Mouse (Mus musculus) limb, embryonic 12.5 days (tissue): ENCODE data around the gene Ncf2. TPM values are rescaled to one million over a fixed set of nuclear protein-coding genes. Genes with fewer than 3 reads are reported as not detected.

ENCODE experiments used
- ATAC-seq: fragments of 200-750 bp; cut with Nextera tagmentation; 2 replicates; pipeline ENCODE4 v1.8.0; 2017; ENCODE audit warnings: low read depth, moderate TSS enrichment; ENCODE audit not compliant: insufficient number of reproducible peaks, insufficient read depth, low FRiP score, low TSS enrichment
- H3K27ac ChIP-seq: fragments of 300-500 bp; sonication (generic); 2 replicates; pipeline ENCODE4 v1.5.1; 2016; ENCODE audit warnings: mild to moderate bottlenecking, moderate library complexity
- H3K27me3 ChIP-seq: fragments of 300-500 bp; sonication (generic); 2 replicates; pipeline ENCODE4 v1.6.1; 2016; ENCODE audit warnings: mild to moderate bottlenecking, moderate library complexity
- H3K36me3 ChIP-seq: fragments of 300-500 bp; sonication (generic); 2 replicates; pipeline ENCODE4 v1.6.1; 2016; ENCODE audit warnings: mild to moderate bottlenecking, moderate library complexity
- H3K4me1 ChIP-seq: fragments of 300-500 bp; sonication (generic); replicated peaks from 2 replicates; pipeline ENCODE4 v1.6.1; 2016
- H3K4me2 ChIP-seq: fragments of 300-500 bp; sonication (generic); 2 replicates; pipeline ENCODE4 v1.6.1; 2016; ENCODE audit warnings: mild to moderate bottlenecking, moderate library complexity
- H3K4me3 ChIP-seq: fragments of 300-500 bp; sonication (generic); replicated peaks from 2 replicates; pipeline ENCODE4 v1.5.1; 2016; ENCODE audit warnings: mild to moderate bottlenecking
- H3K9ac ChIP-seq: fragments of 300-500 bp; sonication (generic); replicated peaks from 2 replicates; pipeline ENCODE4 v1.6.1; 2016; ENCODE audit warnings: mild to moderate bottlenecking, moderate library complexity
- H3K9me3 ChIP-seq: fragments of 300-500 bp; sonication (generic); 2 replicates; pipeline ENCODE4 v1.6.1; 2016; ENCODE audit warnings: mild to moderate bottlenecking, moderate library complexity
- WGBS: fragments of 180-500 bp; shearing (Covaris S2); methylation state at CpG from one replicate; pipeline ENCODE4 v1.1.7; 2016; 5-methylcytosine and 5-hydroxymethylcytosine counted together
- polyA plus RNA-seq: library from polyadenylated mRNA; unstranded; fragments of >200 nt; fragmentation: Nextera tagmentation; extraction: Ambion mirVana; gene quantifications from 2 replicates; pipeline ENCODE4 v1.2.1, GENCODE M21; 2016

Ncf2 gene
- polyA plus RNA-seq, 1 experiment from 2014 or later, result 1.9 TPM

- H3K27ac ChIP-seq, result no peak overlapping the region
- no peak overlapping the region for H3K4me2 ChIP-seq
- no peak overlapping the region for H3K9ac ChIP-seq
- WGBS, result 81% methylated on average over 7 of the region's 7 CpGs
- H3K27me3 ChIP-seq, result no peaks in the 10 kb centered on the region
- H3K9me3 ChIP-seq, result 0 out of 2 replicates have a peak, but pooled peaks cover 3% of the 10 kb centered on the region
- no peak overlapping the region for H3K4me3 ChIP-seq
- no peaks in the 10 kb centered on the region for H3K36me3 ChIP-seq
- no peak for ATAC-seq
- 0 out of 2 replicates have a peak, but pooled peaks cover 3% of the 10 kb centered on the region for H3K4me1 ChIP-seq
Measured at GRCm38 (mm10) chr1:152820911-152821695, 21.1 kb downstream of the Ncf2 start.

DNA sequence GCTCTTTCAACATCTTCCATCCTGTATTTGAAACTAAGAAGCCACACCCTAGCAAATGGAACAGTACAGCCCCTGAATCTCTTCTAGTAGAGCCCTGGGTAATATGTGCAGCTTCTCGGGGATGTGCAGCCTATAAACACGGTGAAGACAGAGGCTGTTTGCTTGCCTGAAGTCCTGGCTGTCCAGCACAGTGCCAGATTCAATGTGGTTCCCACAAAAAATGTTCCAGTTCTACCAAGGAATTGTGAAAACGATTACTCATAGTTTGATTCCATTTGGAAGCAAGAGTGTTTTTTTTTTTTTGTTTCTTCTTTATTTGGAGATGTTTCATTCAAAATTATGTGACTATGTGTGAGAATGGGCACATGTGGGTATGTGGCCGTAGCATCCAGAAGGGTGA lies 21.8 kb downstream of the Ncf2 start:
- no peaks in the 10 kb centered on the region for H3K36me3 ChIP-seq
- 0 out of 2 replicates have a peak, but pooled peaks cover 3% of the 10 kb centered on the region for H3K4me1 ChIP-seq
- no peak overlapping the region for H3K4me3 ChIP-seq
- no peaks in the 10 kb centered on the region for H3K27me3 ChIP-seq
- no peak overlapping the region for H3K9ac ChIP-seq
- ATAC-seq, result no peak
- H3K9me3 ChIP-seq, result 0 out of 2 replicates have a peak, but pooled peaks cover 3% of the 10 kb centered on the region
- WGBS, result 84% methylated on average over 4 of the region's 4 CpGs
- no peak overlapping the region for H3K27ac ChIP-seq
- H3K4me2 ChIP-seq, result no peak overlapping the region

GRCm38 (mm10) chr1:152824206-152824605 lies 24.2 kb downstream of the Ncf2 start:
- H3K4me3 ChIP-seq, result no peak overlapping the region
- no peak; the same call in 1 of the 2 replicates for ATAC-seq
- 0 out of 2 replicates have a peak, but pooled peaks cover 3% of the 10 kb centered on the region for H3K9me3 ChIP-seq
- no peak overlapping the region for H3K27ac ChIP-seq
- H3K4me2 ChIP-seq, result no peak overlapping the region
- H3K9ac ChIP-seq, result no peak overlapping the region
- no peaks in the 10 kb centered on the region for H3K27me3 ChIP-seq
- no peaks in the 10 kb centered on the region for H3K4me1 ChIP-seq
- H3K36me3 ChIP-seq, result no peaks in the 10 kb centered on the region
- WGBS, result 65% methylated on average over 9 of the region's 9 CpGs

- Histone ChIP-seq H3K36me3 (no peaks in the 10 kb centered on the region), H3K4me1 (no peaks in the 10 kb centered on the region), H3K27ac (no peak overlapping the region), H3K4me3 (no peak overlapping the region), H3K9ac (no peak overlapping the region), H3K9me3 (0 out of 2 replicates have a peak, but pooled peaks cover 3% of the 10 kb centered on the region), H3K27me3 (no peaks in the 10 kb centered on the region), H3K4me2 (no peak overlapping the region)
- ATAC-seq, result no peak
- WGBS, result 84% methylated on average over 5 of the region's 5 CpGs
Measured at GRCm38 (mm10) chr1:152826446-152826845, 26.5 kb downstream of the Ncf2 start.

GRCm38 (mm10) chr1:152828168-152828567 lies 28.2 kb downstream of the Ncf2 start:
- Histone ChIP-seq H3K9me3 (no peaks in the 10 kb centered on the region), H3K36me3 (no peaks in the 10 kb centered on the region), H3K9ac (no peak overlapping the region), H3K4me2 (no peak overlapping the region), H3K4me1 (no peaks in the 10 kb centered on the region), H3K4me3 (no peak overlapping the region), H3K27me3 (no peaks in the 10 kb centered on the region), H3K27ac (no peak overlapping the region)
- WGBS, result 78% methylated on average over 5 of the region's 5 CpGs
- ATAC-seq, result no peak

DNA sequence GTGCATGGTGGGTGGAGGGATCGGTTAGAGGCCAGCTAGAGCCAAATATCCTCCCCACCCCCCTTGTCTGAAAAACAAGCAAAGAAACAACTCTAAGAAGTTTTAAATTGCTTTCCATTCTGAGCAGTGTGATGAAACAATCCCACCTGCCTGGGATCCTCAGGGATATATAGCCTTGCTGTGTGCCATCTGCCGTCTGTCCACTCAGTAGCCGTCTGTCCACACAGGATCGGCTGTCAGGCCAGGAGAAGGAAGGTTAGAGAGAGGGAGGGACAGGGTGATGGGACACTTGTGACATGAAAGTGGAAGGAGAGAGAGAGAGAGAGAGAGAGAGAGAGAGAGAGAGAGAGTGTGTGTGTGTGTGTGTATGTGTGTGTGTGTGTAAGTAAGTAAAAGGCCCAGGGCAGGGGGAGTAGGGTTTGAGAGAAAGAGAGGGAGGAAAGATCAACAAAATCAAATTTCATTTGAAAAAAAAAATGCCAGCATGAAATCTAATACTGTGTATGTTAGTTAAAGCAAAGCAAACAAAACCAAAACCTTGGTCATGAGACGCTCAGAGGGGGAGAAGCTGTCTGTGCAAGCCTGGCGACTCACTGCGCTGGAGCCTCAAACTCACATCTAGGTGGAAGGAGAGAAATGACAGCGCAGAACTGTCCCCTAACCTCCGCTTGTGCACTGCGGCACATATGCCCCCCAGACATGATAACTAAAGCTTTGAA lies 28.8 kb downstream of the Ncf2 start:
- no peak overlapping the region for H3K4me3 ChIP-seq
- no peaks in the 10 kb centered on the region for H3K27me3 ChIP-seq
- H3K9me3 ChIP-seq, result no peaks in the 10 kb centered on the region
- H3K9ac ChIP-seq, result no peak overlapping the region
- H3K36me3 ChIP-seq, result no peaks in the 10 kb centered on the region
- WGBS, result 80% methylated on average over 10 of the region's 10 CpGs
- no peak overlapping the region for H3K4me2 ChIP-seq
- H3K27ac ChIP-seq, result no peak overlapping the region
- H3K4me1 ChIP-seq, result no peaks in the 10 kb centered on the region
- ATAC-seq, result no peak

DNA sequence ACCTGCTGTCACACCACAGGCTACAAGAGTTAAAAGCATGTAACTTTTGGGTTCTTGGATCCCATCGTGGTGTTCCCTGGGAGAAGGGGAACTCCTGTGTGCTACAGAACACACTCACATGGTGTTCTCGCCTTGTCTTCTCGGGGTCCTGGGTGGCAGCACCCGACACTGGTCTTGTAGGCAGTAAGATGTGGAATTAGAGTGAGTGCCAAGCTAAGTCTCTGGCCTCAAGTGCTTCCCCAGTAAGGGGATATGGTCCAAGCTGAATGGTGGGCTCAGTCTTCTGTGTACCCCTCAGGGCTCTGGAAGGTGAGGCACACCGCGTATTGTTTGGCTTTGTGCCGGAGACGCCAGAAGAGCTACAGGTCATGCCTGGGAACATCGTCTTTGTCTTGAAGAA lies 30.1 kb downstream of the Ncf2 start:
- Histone ChIP-seq H3K9ac (no peak overlapping the region), H3K9me3 (no peaks in the 10 kb centered on the region)
- 95% methylated on average over 9 of the region's 9 CpGs for WGBS

DNA sequence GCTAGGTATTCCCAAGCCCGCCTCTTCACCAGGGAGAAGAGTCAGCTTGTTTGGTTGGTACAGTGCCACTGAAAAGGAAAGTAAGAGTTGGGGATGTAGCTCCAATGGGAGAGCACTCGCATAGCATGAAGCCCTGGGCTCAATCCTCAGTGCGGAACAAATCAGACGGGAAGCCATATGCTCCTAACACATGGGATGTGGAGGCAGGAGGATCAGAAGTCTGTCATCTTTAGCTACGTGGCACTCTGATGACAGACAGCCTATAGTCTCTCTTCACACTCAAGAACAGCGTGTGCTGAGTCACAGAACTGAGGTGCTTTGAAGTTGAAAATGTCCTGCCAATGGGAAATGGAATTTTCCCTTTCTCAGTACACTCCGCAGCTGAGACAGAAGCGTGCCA lies 31.0 kb downstream of the Ncf2 start:
- Histone ChIP-seq H3K27me3 (no peaks in the 10 kb centered on the region), H3K36me3 (peaks cover 4% of the 10 kb centered on the region; the same call in 1 of the 2 replicates), H3K4me3 (no peak overlapping the region), H3K27ac (no peak overlapping the region), H3K4me1 (no peaks in the 10 kb centered on the region), H3K9ac (no peak overlapping the region), H3K9me3 (no peaks in the 10 kb centered on the region), H3K4me2 (no peak overlapping the region)
- no peak for ATAC-seq
- 88% methylated on average over 8 of the region's 8 CpGs for whole genome bisulfite sequencing

More for the DNA sequence above, 30.1 kb downstream of the Ncf2 start:
- Histone ChIP-seq H3K36me3 (peaks cover 3% of the 10 kb centered on the region; the same call in 1 of the 2 replicates), H3K27ac (no peak overlapping the region), H3K27me3 (no peaks in the 10 kb centered on the region), H3K4me2 (no peak overlapping the region), H3K4me3 (no peak overlapping the region), H3K4me1 (no peaks in the 10 kb centered on the region)
- ATAC-seq, result no peak

DNA sequence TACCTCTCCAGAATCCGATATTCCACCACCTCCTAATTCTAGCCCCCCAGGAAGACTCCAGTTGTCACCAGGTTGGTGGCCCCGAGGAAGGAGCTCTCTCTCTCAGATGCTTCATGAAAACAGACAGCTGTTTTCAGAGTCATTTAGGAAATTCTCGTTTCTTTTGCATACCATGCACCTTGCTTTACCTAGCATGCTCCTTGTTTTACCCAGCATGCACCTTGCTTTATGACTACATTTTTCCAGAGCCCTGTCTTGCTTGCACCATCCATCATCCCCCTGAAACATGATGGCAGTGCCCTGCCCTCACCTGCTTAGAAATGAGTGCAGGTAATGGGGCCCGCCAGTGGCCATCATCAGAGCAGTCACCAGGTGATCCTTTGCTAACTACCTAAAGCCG lies 31.6 kb downstream of the Ncf2 start:
- WGBS, result 72% methylated on average over 5 of the region's 5 CpGs
- Histone ChIP-seq H3K27me3 (no peaks in the 10 kb centered on the region), H3K9me3 (no peaks in the 10 kb centered on the region), H3K4me1 (no peaks in the 10 kb centered on the region), H3K9ac (no peak overlapping the region), H3K27ac (no peak overlapping the region), H3K4me2 (no peak overlapping the region), H3K36me3 (peaks cover 10% of the 10 kb centered on the region), H3K4me3 (no peak overlapping the region)
- no peak for ATAC-seq

- Histone ChIP-seq H3K27me3 (no peaks in the 10 kb centered on the region), H3K27ac (0 out of 2 replicates have a peak overlapping the region, but pooled peaks have one; percentile 41), H3K4me2 (no peak overlapping the region), H3K9ac (no peak overlapping the region), H3K36me3 (peaks cover 17% of the 10 kb centered on the region), H3K4me3 (no peak overlapping the region), H3K4me1 (no peaks in the 10 kb centered on the region), H3K9me3 (no peaks in the 10 kb centered on the region)
- ATAC-seq, result no peak
- 82% methylated on average over 6 of the region's 6 CpGs for WGBS
Measured at GRCm38 (mm10) chr1:152832316-152832715, 32.3 kb downstream of the Ncf2 start.

DNA sequence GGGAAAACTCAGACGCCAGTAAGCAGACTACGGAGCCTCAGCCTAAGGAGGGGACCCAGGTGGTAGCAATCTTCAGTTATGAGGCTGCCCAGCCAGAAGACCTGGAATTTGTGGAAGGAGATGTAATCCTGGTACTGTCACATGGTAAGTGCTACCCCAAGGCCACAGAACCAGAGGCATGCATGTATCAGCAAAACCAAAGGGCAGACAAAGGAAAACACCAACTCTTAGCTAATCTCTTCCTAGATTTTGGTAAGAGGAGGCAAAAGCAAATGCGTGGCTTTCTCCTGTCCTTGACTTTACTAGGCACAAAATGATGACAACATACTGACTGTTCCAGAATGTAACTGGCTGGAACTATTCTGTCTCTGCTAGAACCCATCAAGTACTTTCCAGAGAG lies 35.1 kb downstream of the Ncf2 start:
- Histone ChIP-seq H3K4me1 (no peaks in the 10 kb centered on the region), H3K4me3 (no peak overlapping the region), H3K9ac (no peak overlapping the region), H3K27me3 (no peaks in the 10 kb centered on the region), H3K4me2 (no peak overlapping the region), H3K27ac (no peak overlapping the region), H3K36me3 (peaks cover 40% of the 10 kb centered on the region), H3K9me3 (no peaks in the 10 kb centered on the region)
- ATAC-seq, result no peak
- 95% methylated on average over 3 of the region's 3 CpGs for WGBS
